Mouse (Mus musculus) spleen, postnatal 36 days (tissue): ENCODE data around the gene Smarcc2.

Source experiments
- DNase-seq, 2 experiments: peaks; one replicate each; pipeline ENCODE4 v3.0.0; 2022; ENCODE audit warnings: low spot score in 2 of 2, mixed read lengths in 1 of 2

Gene Smarcc2

GRCm38 (mm10) chr10:128458719-128459408 lies at the start of gene Smarcc2:
Gene Smarcc2, plus strand, starts transcription at chr10:128459248.
- peak; percentile 82 to 86 for DNase-seq

GRCm38 (mm10) chr10:128409692-128410559 lies 49.1 kb upstream of the Smarcc2 start:
- peak; percentile 98 to 99 for DNase-seq

GRCm38 (mm10) chr10:128410560-128410845 lies 48.5 kb upstream of the Smarcc2 start:
- DNase-seq, result no peak

GRCm38 (mm10) chr10:128411211-128412054 lies 47.6 kb upstream of the Smarcc2 start, which contains the start of the genes Nabp2 and Rnf41:
Gene Nabp2, minus strand, starts transcription at chr10:128411492.
Gene Rnf41, plus strand, starts transcription at chr10:128411657.
- DNase-seq, result peak; percentile 97

- peak in 1 of 2 experiments; percentile 18 for DNase-seq
Measured at GRCm38 (mm10) chr10:128412055-128412381, 47.0 kb upstream of the Smarcc2 start.

- no peak for DNase-seq
Measured at GRCm38 (mm10) chr10:128412558-128412957, 46.5 kb upstream of the Smarcc2 start.

- no peak for DNase-seq
Measured at GRCm38 (mm10) chr10:128413076-128413475, 46.0 kb upstream of the Smarcc2 start.

GRCm38 (mm10) chr10:128414848-128415247 lies 44.2 kb upstream of the Smarcc2 start:
- no peak for DNase-seq

GRCm38 (mm10) chr10:128422426-128422825 lies 36.6 kb upstream of the Smarcc2 start:
- DNase-seq, result no peak

GRCm38 (mm10) chr10:128424604-128425003 lies 34.4 kb upstream of the Smarcc2 start:
- DNase-seq, result peak; percentile 50

GRCm38 (mm10) chr10:128425260-128425659 lies 33.8 kb upstream of the Smarcc2 start:
- no peak for DNase-seq

- no peak for DNase-seq
Measured at GRCm38 (mm10) chr10:128429052-128429451, 30.0 kb upstream of the Smarcc2 start.

GRCm38 (mm10) chr10:128429454-128429853 lies 29.6 kb upstream of the Smarcc2 start:
- no peak for DNase-seq

- DNase-seq, result no peak
Measured at GRCm38 (mm10) chr10:128433417-128433816, 25.6 kb upstream of the Smarcc2 start.

- peak; percentile 71 for DNase-seq
Measured at GRCm38 (mm10) chr10:128434681-128435080, 24.4 kb upstream of the Smarcc2 start.

GRCm38 (mm10) chr10:128435186-128435823 lies 23.7 kb upstream of the Smarcc2 start:
- DNase-seq, result peak; percentile 62 to 64

GRCm38 (mm10) chr10:128435873-128436272 lies 23.2 kb upstream of the Smarcc2 start:
- DNase-seq, result no peak

GRCm38 (mm10) chr10:128436376-128436775 lies 22.7 kb upstream of the Smarcc2 start:
- peak in 1 of 2 experiments; percentile 49 for DNase-seq

GRCm38 (mm10) chr10:128438675-128439279 lies 20.3 kb upstream of the Smarcc2 start:
- peak; percentile 89 for DNase-seq

- DNase-seq, result peak; percentile 37 to 45
Measured at GRCm38 (mm10) chr10:128440407-128440806, 18.6 kb upstream of the Smarcc2 start.
